Mouse (Mus musculus) liver, embryonic 14.5 days (tissue): ENCODE measurements around the gene Naa80.

Experiments used
- CTCF ChIP-seq: IDR thresholded peaks from 2 replicates; pipeline ENCODE4 v1.5.1; 2016; ENCODE audit warnings: antibody characterized with exemption, low read depth, control low read depth
- EP300 ChIP-seq: IDR thresholded peaks from 2 replicates; pipeline ENCODE4 v1.6.1; 2016; ENCODE audit warnings: antibody characterized with exemption, low read depth

DNA sequence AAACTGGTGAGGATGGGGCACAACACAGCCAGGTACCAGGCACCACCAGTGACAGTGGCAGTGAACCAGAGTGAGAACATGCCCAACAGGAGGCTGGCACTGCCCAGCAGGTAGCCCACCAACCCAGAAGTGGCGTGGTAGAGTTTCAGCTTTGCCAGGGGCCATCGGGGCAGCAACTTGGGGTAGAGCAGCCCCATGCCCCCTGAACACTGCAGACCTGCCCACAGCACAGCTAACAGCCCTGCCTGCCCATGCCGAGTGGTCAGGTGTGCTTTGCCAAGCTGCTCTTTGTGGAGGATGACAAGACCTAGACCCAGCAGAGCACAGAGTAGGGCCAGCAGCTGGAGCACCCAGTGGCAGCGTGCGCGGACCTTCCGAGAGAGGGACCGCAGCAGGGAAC is 38.7 kb upstream of the Naa80 start:
- no peak for TF ChIP-seq EP300
- no peak for TF ChIP-seq CTCF
